8 mouse cellular contexts compared by ENCODE assay signal in the genomic region with DNA sequence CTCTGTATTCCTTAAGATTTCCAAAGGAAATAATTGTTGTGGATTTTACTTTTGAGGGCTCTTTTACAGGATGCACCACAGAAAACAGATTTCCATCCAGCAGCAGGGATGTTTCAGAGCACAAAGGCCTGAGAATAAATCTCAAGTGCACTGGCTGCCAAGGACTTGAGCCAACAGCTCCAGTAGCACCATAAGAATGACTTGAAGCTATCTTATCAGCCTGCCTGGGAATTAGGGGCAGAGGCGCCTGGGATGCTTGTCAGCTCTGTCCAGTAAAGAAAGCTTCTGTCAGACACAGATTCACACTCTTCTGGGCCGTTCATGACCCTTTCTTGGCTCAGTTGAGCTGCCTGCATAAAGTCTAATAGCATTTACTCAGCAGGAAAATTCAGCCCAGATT. TPM values are rescaled to one million over a fixed set of nuclear protein-coding genes. Genes with fewer than 3 reads are reported as not detected.
A peak's percentile ranks its signal among the peaks of the same experiment; 100 is the strongest.
DNase-seq lines count a peak whose midpoint lies in the region; ATAC-seq lines count a peak whose summit lies in the region.

No protein-coding gene starts in this region.

- no peak overlapping the region for H3K9ac ChIP-seq in kidney, embryonic 14.5 days (ENCODE audit: low read depth, low read length)
- no peak overlapping the region for H3K9ac ChIP-seq in forebrain, embryonic 13.5 days

- 11% methylated on average over 2 of the region's 2 CpGs for WGBS in heart, embryonic 10.5 days
- WGBS in kidney, embryonic 14.5 days, result 55% methylated on average over 2 of the region's 2 CpGs
- 77% methylated on average over 2 of the region's 2 CpGs for WGBS in forebrain, embryonic 13.5 days

- 0 out of 2 replicates have a peak, but pooled peaks have one; percentile 35 for ATAC-seq in kidney, embryonic 14.5 days (ENCODE audit: low FRiP score, low TSS enrichment)
- no peak for ATAC-seq in forebrain, embryonic 13.5 days

- no peaks in the 10 kb centered on the region for H3K9me3 ChIP-seq in heart, embryonic 10.5 days
- H3K9me3 ChIP-seq in kidney, embryonic 14.5 days (ENCODE audit: control insufficient read depth, low read length), result no peaks in the 10 kb centered on the region
- H3K9me3 ChIP-seq in forebrain, embryonic 13.5 days (replicated peaks), result no peaks in the 10 kb centered on the region

- H3K36me3 ChIP-seq in heart, embryonic 10.5 days, result peaks cover 19% of the 10 kb centered on the region
- peaks cover 7% of the 10 kb centered on the region; the same call in 1 of the 2 replicates for H3K36me3 ChIP-seq in kidney, embryonic 14.5 days (ENCODE audit: control insufficient read depth, insufficient read depth, low read length)
- H3K36me3 ChIP-seq in forebrain, embryonic 13.5 days (ENCODE audit: poor library complexity, severe bottlenecking), result no peaks in the 10 kb centered on the region

- peak overlapping the region; percentile 18; the same call in 1 of the 2 replicates for H3K4me3 ChIP-seq in heart, embryonic 10.5 days
- no peak overlapping the region for H3K4me3 ChIP-seq in kidney, embryonic 14.5 days (ENCODE audit: low read length)
- no peak overlapping the region for H3K4me3 ChIP-seq in forebrain, embryonic 13.5 days

- peak; percentile 6 for DNase-seq in gastrocnemius, postnatal 14 days
- no peak for DNase-seq in gastrocnemius, adult 8-10 months (ENCODE audit: low spot score in 2 of 2)
- peak; percentile 78 for DNase-seq in heart, embryonic 10.5 days (ENCODE audit: low spot score)
- peak; percentile 11 for DNase-seq in ovary, postnatal 14 days (ENCODE audit: low spot score)
- DNase-seq in thymus, postnatal 4 days, result no peak
- no peak for DNase-seq in cerebellum, postnatal 36 days

- H3K27me3 ChIP-seq in heart, embryonic 10.5 days (ENCODE audit: insufficient read depth, poor library complexity, severe bottlenecking), result no peaks in the 10 kb centered on the region
- no peaks in the 10 kb centered on the region for H3K27me3 ChIP-seq in kidney, embryonic 14.5 days (ENCODE audit: control insufficient read depth, insufficient read depth, low read length)
- no peaks in the 10 kb centered on the region for H3K27me3 ChIP-seq in forebrain, embryonic 13.5 days

- peak overlapping the region; percentile 77 for H3K27ac ChIP-seq in heart, embryonic 10.5 days
- no peak overlapping the region for H3K27ac ChIP-seq in kidney, embryonic 14.5 days (ENCODE audit: low read depth, low read length)
- no peak overlapping the region for H3K27ac ChIP-seq in forebrain, embryonic 13.5 days

- peaks cover 16% of the 10 kb centered on the region for H3K4me1 ChIP-seq in heart, embryonic 10.5 days
- no peaks in the 10 kb centered on the region for H3K4me1 ChIP-seq in kidney, embryonic 14.5 days (ENCODE audit: control insufficient read depth, insufficient read depth, low read length)
- no peaks in the 10 kb centered on the region for H3K4me1 ChIP-seq in forebrain, embryonic 13.5 days

- H3K4me2 ChIP-seq in kidney, embryonic 14.5 days (replicated peaks; ENCODE audit: low read depth, low read length), result no peak overlapping the region
- H3K4me2 ChIP-seq in forebrain, embryonic 13.5 days, result no peak overlapping the region

- intact Hi-C loops in gastrocnemius, postnatal 14 days (cut with DNase I; ENCODE audit: low total_unique reads), result no loop called here

RNA-seq across cellular contexts. Expression of gene Gucy1a1, which starts 33.1 kb away (rescaled TPM):
- total RNA-seq in gastrocnemius, postnatal 14 days (2021), result 10 to 100 TPM; 18.2 TPM
- 1 to 10 TPM; 3.4 to 6.0 (median 4.7) TPM for total RNA-seq in gastrocnemius, adult 8-10 months (2022)
- polyA plus RNA-seq in heart, embryonic 10.5 days (2016; fragmentation: Nextera tagmentation; extraction: Ambion mirVana), result 33.5 and 39.3 TPM in 2 replicates
- 41.2 and 61.0 TPM in 2 replicates for polyA plus RNA-seq in kidney, embryonic 14.5 days (2014; fragmentation: Nextera tagmentation; extraction: Ambion mirVana)
- polyA plus RNA-seq in forebrain, embryonic 13.5 days (2015; fragmentation: Nextera tagmentation; extraction: Ambion mirVana), result 15.3 and 17.4 TPM in 2 replicates

RNA-seq across cellular contexts. Expression of gene Gucy1b1, which starts 38.0 kb away (rescaled TPM):
- 1 to 10 TPM; 7.2 to 7.8 TPM for total RNA-seq in gastrocnemius, postnatal 14 days (2021)
- 1 to 10 TPM; 1.7 to 3.7 (median 3.2) TPM for total RNA-seq in gastrocnemius, adult 8-10 months (2022)
- polyA plus RNA-seq in heart, embryonic 10.5 days (2016; fragmentation: Nextera tagmentation; extraction: Ambion mirVana), result 32.6 and 42.7 TPM in 2 replicates
- 19.4 and 35.4 TPM in 2 replicates for polyA plus RNA-seq in kidney, embryonic 14.5 days (2014; fragmentation: Nextera tagmentation; extraction: Ambion mirVana)
- 23.5 and 26.4 TPM in 2 replicates for polyA plus RNA-seq in forebrain, embryonic 13.5 days (2015; fragmentation: Nextera tagmentation; extraction: Ambion mirVana)

Comparison
In these comparisons a context has a peak if more than half of its experiments do, and no peak if none do; other contexts are left out.
1. DNase-seq: peak in gastrocnemius, postnatal 14 days (single experiment), heart, embryonic 10.5 days (single experiment) and ovary, postnatal 14 days (single experiment); none in gastrocnemius, adult 8-10 months (0 of 2), thymus, postnatal 4 days (single experiment) and cerebellum, postnatal 36 days (0 of 2).